Mouse (Mus musculus) lung, postnatal 25 days (tissue): Measurements from ENCODE around the gene Slc22a14.

Source experiments
- DNase-seq: peaks from one replicate; pipeline ENCODE4 v3.0.0; 2022; ENCODE audit warnings: low spot score

Slc22a14 gene

GRCm38 (mm10) chr9:119357331-119358057, 7.9 kb downstream of the Slc22a14 start, which contains the start of gene Xylb:
Xylb (plus strand) TSS chr9:119357381.
- DNase-seq: peak; percentile 94

DNA sequence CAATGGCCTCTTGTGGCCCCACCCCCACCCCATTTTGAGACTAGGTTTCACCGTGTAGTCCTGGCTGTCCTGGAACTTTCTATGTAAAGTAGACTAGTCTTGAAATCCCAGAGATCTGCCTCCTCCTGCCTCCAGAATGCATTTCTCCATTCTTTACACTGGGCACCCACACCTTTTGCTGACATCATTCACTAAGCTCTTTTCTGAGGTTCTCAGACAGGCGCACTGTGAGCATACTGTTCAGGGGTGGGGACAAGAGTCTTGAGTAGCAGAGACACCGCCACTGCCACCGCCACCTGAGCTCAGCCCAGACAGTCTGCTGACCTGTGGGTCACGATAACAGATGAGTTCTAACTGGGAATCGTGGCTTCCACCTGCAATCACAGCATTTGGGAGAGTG, 9.4 kb downstream of the Slc22a14 start:
- DNase-seq: no peak

DNA sequence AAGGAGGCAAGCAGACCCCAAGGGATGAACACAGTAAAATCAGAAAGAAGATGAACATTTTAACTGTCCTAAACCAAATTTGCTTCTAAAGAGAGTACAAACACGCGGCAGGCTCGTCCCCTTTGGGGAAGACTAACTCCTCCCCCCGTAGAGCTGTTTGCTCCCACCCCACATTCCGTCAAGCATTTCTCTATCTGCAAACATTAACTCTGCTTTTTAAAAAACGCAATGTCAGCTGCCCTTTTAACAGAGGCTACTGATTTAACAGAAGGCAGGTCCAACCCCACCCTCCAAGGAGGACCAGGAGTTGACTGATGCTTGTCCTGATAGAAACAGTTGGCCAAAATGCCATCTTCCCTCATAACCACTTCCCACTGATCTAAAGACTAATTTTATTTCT, 11.4 kb downstream of the Slc22a14 start:
- no peak for DNase-seq

GRCm38 (mm10) chr9:119352060-119352459, 13.3 kb downstream of the Slc22a14 start:
- DNase-seq: peak; percentile 79

- DNase-seq: no peak
These were observed 14.2 kb downstream of the Slc22a14 start for GRCm38 (mm10) chr9:119350947-119351705.

DNA sequence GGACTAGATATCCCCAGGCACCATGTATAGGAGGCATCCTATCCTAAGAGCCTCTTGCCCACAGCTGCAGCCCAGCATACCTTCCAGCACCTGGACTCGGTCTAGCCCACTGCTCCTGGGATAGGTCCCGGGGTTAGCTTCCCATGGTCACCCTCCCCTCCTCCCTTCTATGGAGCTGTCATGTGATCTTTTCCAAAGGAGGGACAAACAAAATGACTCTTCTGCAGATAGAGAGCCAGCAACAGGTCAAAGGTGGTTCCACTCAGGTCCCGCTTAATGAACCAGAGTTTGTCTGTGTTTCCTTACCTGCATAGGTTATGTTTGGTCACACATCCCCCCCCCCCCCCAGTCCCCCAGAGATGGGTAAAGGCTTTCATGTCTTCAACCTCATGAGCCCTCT, 14.8 kb downstream of the Slc22a14 start:
- no peak for DNase-seq

- DNase-seq: no peak
These were observed 19.0 kb downstream of the Slc22a14 start for GRCm38 (mm10) chr9:119346376-119346775.

- peak; percentile 48 for DNase-seq
These were observed 22.6 kb downstream of the Slc22a14 start for GRCm38 (mm10) chr9:119342728-119343127.

DNA sequence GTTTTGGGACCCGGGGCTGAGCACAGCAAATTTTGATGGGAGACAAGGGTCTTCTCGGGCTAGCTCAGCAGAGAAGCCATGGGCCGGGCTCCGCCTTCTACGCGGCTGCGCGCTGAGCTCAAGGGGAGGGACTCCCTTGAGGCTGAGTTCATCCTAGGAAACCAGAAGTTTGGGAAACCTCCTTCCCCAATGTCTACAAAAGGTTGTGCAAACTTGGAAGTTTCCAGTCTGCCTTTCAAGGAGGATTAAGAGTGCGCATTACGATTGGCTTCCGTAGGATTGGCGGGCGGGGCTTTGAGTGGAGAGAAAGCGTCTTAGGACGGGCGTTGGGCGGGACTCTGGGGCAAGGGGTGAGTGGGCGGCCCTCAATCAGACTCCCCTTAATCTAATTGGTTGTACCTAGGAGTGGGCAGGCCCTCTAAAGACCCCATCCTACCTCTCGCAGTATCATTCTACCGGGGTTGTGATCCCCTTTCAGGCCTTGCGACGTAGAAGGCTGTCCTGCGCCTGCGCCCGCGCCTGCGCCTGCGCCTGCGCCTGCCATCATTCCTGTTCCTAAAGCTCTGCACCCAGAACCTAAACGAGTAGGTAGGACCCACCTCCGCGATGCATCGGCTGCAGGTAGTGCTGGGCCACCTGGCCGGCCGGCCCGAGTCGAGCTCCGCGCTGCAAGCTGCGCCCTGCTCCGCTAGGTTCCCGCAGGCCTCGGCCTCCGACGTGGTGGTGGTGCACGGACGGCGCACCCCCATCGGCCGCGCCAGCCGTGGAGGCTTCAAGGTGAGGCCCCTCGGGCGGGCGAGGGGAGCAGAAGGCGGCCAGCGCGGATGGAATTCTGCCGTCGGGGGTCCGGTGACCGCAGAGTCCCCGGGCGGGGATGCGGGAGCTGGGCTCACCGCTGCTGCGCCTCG, 24.2 kb downstream of the Slc22a14 start, which contains the start of gene Myd88:
TSS of gene Myd88 (minus strand) at position 503 of the 908 bp plus-strand sequence.
- peak; percentile 99 for DNase-seq

DNA sequence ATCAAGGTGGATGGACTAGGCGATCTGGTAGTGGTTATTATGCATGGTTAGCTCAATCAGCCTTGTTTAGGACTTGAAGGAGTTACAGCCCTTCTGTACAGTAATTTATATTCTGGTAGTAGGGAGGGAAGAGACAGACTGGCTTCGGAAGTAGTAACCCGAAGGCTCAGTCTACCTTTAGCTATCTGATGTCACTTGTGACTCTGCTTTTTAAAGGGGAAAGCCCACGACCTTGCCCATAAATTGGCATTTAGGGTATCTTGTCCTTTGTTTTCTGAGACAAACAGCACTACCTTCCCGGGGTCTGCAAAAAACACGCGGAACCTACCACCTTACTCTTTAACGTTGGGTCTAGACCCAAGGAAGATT, 25.2 kb downstream of the Slc22a14 start:
- no peak for DNase-seq

- DNase-seq: peak; percentile 85
These were observed 25.7 kb downstream of the Slc22a14 start, which contains the start of gene Acaa1a for GRCm38 (mm10) chr9:119339558-119340211. Acaa1a (plus strand) TSS chr9:119339676.

DNA sequence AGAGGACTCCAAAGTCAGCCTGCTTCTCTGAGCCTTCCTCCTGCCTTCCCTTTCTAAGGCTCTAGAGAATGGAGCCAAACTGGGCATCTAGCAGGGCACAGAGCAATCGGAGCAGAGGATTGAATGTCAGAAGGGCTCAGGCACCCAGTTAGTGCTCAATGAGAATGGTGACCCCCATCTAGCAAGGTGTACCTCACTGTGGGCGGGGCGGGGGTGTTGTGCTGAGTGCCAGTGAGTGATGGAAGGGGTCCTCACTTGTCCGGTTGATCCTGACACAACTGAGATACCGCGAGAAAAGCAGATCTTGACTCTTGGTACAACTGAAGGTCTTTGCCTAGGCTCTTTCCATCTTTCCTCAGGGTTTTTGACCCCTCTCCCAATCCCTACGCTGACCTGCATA, 26.2 kb downstream of the Slc22a14 start:
- DNase-seq: no peak

GRCm38 (mm10) chr9:119338350-119338749, 27.0 kb downstream of the Slc22a14 start:
- no peak for DNase-seq

- no peak for DNase-seq
These were observed 27.5 kb downstream of the Slc22a14 start for GRCm38 (mm10) chr9:119337842-119338241.

- no peak for DNase-seq
These were observed 29.8 kb downstream of the Slc22a14 start for GRCm38 (mm10) chr9:119335571-119335970.

GRCm38 (mm10) chr9:119334834-119335233, 30.5 kb downstream of the Slc22a14 start:
- DNase-seq: no peak

- DNase-seq: peak; percentile 72
These were observed 31.0 kb downstream of the Slc22a14 start for GRCm38 (mm10) chr9:119334324-119334723.

DNA sequence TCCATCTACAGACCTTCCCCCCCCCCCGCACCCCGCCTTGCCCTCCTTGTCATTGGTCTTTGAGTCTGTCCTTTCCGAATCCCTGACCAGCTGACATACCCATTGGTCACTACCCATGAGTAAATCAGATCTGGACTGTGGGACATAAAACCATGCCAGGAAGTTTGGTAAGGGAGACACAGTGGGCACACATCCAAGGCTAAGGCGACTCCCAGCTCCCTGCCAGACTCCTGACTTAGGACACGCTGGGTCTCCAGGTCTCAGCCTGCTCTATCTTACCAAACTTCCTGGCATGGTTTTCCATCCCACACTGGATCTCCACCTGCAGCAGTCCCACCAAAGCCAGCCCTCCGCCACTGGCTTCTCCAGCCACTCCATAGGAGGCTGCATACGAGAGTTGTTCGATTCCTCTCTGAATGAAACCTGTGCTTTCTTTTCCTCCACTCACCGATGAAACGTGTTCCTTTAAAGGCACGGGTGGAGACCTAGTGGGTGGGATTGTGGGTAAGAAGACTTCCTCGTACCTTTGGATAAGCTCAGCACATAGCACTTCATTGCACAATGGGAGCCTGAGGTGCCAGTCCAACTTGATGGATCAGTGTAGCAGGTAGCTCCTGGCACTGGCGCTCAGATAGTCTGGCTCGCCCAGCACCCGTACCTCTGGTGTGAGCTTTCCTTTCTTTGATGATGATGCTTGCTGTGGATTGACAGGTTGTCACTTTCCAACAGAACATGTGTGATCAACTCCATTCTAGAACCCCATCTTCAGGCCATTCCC, 35.0 kb downstream of the Slc22a14 start:
- peak; percentile 59 for DNase-seq

GRCm38 (mm10) chr9:119328488-119328887, 36.9 kb downstream of the Slc22a14 start:
- no peak for DNase-seq

DNA sequence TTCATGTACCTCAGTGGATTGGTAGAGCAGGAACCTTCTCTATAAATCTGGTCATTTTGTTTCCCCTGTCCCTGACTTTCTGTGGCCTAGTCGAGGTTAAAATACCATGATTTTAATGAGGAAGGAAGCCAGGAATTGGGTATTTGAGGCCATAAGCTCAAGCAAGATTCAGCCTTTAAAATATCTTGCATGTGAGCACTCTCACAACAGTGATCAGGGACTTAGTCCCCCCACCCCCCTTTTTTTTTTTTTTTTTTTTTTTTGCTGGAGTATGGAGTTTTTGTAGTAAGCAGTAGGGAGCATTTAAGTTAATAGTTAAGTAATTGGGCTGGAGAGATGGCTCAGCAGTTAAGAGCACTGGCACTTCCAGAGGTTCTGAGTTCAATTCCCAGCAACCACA, 41.2 kb downstream of the Slc22a14 start:
- DNase-seq: no peak

GRCm38 (mm10) chr9:119323260-119323645, 42.1 kb downstream of the Slc22a14 start:
- no peak for DNase-seq
